Mouse (Mus musculus) liver, postnatal 0 days (tissue): ENCODE measurements at regions not wholly inside any gene's neighbourhood (a gene's known extent, or its start where the extent isn't known, plus 50 kb on each side); places are given as distances from the start of the nearest gene placed in this dataset.
A peak's percentile ranks its signal among the peaks of the same experiment; 100 is the strongest.

ENCODE experiments used
- ATAC-seq: fragments of 200-750 bp; cut with Nextera tagmentation; 2 replicates; pipeline ENCODE4 v1.8.0; 2017; ENCODE audit warnings: mild to moderate bottlenecking, moderate library complexity
- DNase-seq: peaks from one replicate; pipeline ENCODE4 v3.0.0-alpha.2; 2016
- H3K27ac ChIP-seq: fragments of 300-500 bp; sonication (generic); 2 replicates; pipeline ENCODE4 v1.5.1; 2014; ENCODE audit warnings: antibody characterized with exemption, moderate library complexity, mild to moderate bottlenecking, low read depth
- H3K27me3 ChIP-seq: fragments of 300-500 bp; sonication (generic); 2 replicates; pipeline ENCODE4 v1.6.1; 2014; ENCODE audit warnings: low read length, control low read depth, mixed read lengths; ENCODE audit not compliant: insufficient read depth
- H3K36me3 ChIP-seq: fragments of 300-500 bp; sonication (generic); replicated peaks from 2 replicates; pipeline ENCODE4 v1.6.1; 2014; ENCODE audit warnings: mild to moderate bottlenecking, control low read depth, low read length, moderate library complexity, mixed read lengths; ENCODE audit not compliant: insufficient read depth
- H3K4me1 ChIP-seq: fragments of 300-500 bp; sonication (generic); 2 replicates; pipeline ENCODE4 v1.6.1; 2014; ENCODE audit warnings: antibody characterized with exemption, mild to moderate bottlenecking, control low read depth; ENCODE audit not compliant: insufficient read depth
- H3K4me2 ChIP-seq: fragments of 300-500 bp; sonication (generic); 2 replicates; pipeline ENCODE4 v1.6.1; 2014; ENCODE audit warnings: low read depth, mild to moderate bottlenecking, low read length, moderate library complexity, mixed read lengths
- H3K4me3 ChIP-seq: fragments of 300-500 bp; sonication (generic); 2 replicates; pipeline ENCODE4 v1.5.1; 2014; ENCODE audit warnings: low read depth, low read length
- H3K9ac ChIP-seq: fragments of 300-500 bp; sonication (generic); replicated peaks from 2 replicates; pipeline ENCODE4 v1.6.1; 2014; ENCODE audit warnings: mild to moderate bottlenecking, moderate library complexity
- H3K9me3 ChIP-seq: fragments of 300-500 bp; sonication (generic); 2 replicates; pipeline ENCODE4 v1.6.1; 2016; ENCODE audit warnings: mild to moderate bottlenecking, control low read depth, low read length, mixed read lengths
- CTCF ChIP-seq: sonication (generic); IDR thresholded peaks from 2 replicates; pipeline ENCODE4 v1.5.1; 2016; ENCODE audit warnings: antibody characterized with exemption, low read depth
- EP300 ChIP-seq: IDR thresholded peaks from 2 replicates; pipeline ENCODE4 v1.6.1; 2016; ENCODE audit warnings: antibody characterized with exemption, low read depth, mild to moderate bottlenecking
- WGBS: fragments of 180-500 bp; shearing (Covaris S2); extraction: QIAGEN DNeasy Blood & Tissue Kit; methylation state at CpG from one replicate; pipeline ENCODE4 v1.1.7; 2014; ENCODE audit not compliant: insufficient replicate concordance; 5-methylcytosine and 5-hydroxymethylcytosine counted together

- WGBS: 88% methylated on average over 4 of the region's 4 CpGs
- no peak for TF ChIP-seq CTCF
- no peak for TF ChIP-seq EP300
These were observed 75.3 kb upstream of the Sgk1 start for GRCm38 (mm10) chr10:21806716-21807115.

GRCm38 (mm10) chr10:21819686-21820085 lies 62.3 kb upstream of the Sgk1 start:
- WGBS: 71% methylated on average over 3 of the region's 3 CpGs
- peak overlapping the region; percentile 39; the same call in 1 of the 2 replicates for H3K27ac ChIP-seq
- no peak overlapping the region for H3K9ac ChIP-seq
- ATAC-seq (no peak), DNase-seq (no peak)
- H3K4me3 ChIP-seq: no peak overlapping the region
- no peaks in the 10 kb centered on the region for H3K9me3 ChIP-seq
- H3K36me3 ChIP-seq: no peaks in the 10 kb centered on the region
- H3K27me3 ChIP-seq: no peaks in the 10 kb centered on the region
- H3K4me2 ChIP-seq: no peak overlapping the region
- no peaks in the 10 kb centered on the region for H3K4me1 ChIP-seq
- no peak for TF ChIP-seq CTCF

More at GRCm38 (mm10) chr10:21806716-21807115, 75.3 kb upstream of the Sgk1 start:
- DNase-seq (no peak), ATAC-seq (no peak)
- Histone ChIP-seq H3K9me3 (no peaks in the 10 kb centered on the region), H3K36me3 (no peaks in the 10 kb centered on the region), H3K4me1 (no peaks in the 10 kb centered on the region), H3K27me3 (no peaks in the 10 kb centered on the region), H3K4me3 (no peak overlapping the region), H3K9ac (no peak overlapping the region), H3K4me2 (no peak overlapping the region), H3K27ac (no peak overlapping the region)

- TF ChIP-seq EP300: no peak
- TF ChIP-seq CTCF: no peak
- no peaks in the 10 kb centered on the region for H3K36me3 ChIP-seq
- no peak overlapping the region for H3K4me3 ChIP-seq
- WGBS: 38% methylated on average over 5 of the region's 5 CpGs
- no peak overlapping the region for H3K9ac ChIP-seq
- H3K27ac ChIP-seq: no peak overlapping the region
- no peaks in the 10 kb centered on the region for H3K4me1 ChIP-seq
- H3K9me3 ChIP-seq: no peaks in the 10 kb centered on the region
- ATAC-seq: no peak
- H3K27me3 ChIP-seq: no peaks in the 10 kb centered on the region
- no peak overlapping the region for H3K4me2 ChIP-seq
- no peak for DNase-seq
These were observed 60.6 kb upstream of the Sgk1 start for GRCm38 (mm10) chr10:21821421-21821820.

DNA sequence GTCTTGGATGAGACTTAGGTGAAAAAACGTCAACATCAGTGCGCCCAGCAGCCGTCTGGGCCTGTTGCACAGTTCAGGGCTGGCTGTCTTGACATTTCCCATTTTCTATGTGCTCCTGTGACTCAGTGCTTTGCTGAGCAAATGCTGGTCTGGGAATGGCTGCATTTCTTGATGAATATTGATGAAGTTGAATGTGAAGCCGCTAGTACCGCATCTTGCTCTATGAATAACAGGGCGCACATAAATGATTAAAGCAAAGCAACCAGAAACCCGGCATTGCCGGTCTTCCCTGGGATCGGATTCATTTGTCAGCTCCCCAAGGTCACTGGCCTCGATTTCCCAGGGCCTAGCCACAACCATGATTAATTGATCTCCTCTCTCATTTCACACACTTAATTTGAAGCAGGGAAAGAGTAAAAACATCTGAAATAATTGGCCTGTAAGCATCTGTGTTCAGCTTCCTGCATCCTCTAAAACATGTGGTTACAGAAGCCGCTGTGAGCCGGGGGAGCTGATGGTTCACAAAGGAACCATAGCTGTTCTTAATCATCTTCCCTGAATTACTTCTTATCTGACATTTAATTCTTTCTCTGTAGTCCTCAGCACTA lies 57.5 kb upstream of the Sgk1 start:
- DNase-seq (no peak), ATAC-seq (no peak)
- Histone ChIP-seq H3K4me1 (peaks cover 3% of the 10 kb centered on the region; the same call in 1 of the 2 replicates), H3K27me3 (no peaks in the 10 kb centered on the region), H3K4me2 (no peak overlapping the region), H3K4me3 (no peak overlapping the region), H3K36me3 (no peaks in the 10 kb centered on the region), H3K9ac (no peak overlapping the region), H3K9me3 (no peaks in the 10 kb centered on the region), H3K27ac (no peak overlapping the region)
- TF ChIP-seq EP300: no peak
- TF ChIP-seq CTCF: no peak
- 73% methylated on average over 12 of the region's 12 CpGs for WGBS

GRCm38 (mm10) chr10:21826793-21827504 lies 55.0 kb upstream of the Sgk1 start:
- TF ChIP-seq EP300 (no peak), CTCF (no peak)
- Histone ChIP-seq H3K36me3 (no peaks in the 10 kb centered on the region), H3K27me3 (no peaks in the 10 kb centered on the region), H3K9ac (no peak overlapping the region), H3K4me2 (peak overlapping the region; percentile 48), H3K27ac (peak overlapping the region; percentile 81), H3K4me1 (peaks cover 3% of the 10 kb centered on the region; the same call in 1 of the 2 replicates), H3K9me3 (no peaks in the 10 kb centered on the region), H3K4me3 (no peak overlapping the region)
- WGBS: 21% methylated on average over 5 of the region's 5 CpGs
- DNase-seq: no peak
- no peak for ATAC-seq

GRCm38 (mm10) chr10:21827505-21827844 lies 54.5 kb upstream of the Sgk1 start:
- no peak overlapping the region for H3K9ac ChIP-seq
- DNase-seq: no peak
- no peak overlapping the region for H3K4me3 ChIP-seq
- no peak for ATAC-seq
- peak overlapping the region; percentile 81 for H3K27ac ChIP-seq
- no peaks in the 10 kb centered on the region for H3K9me3 ChIP-seq
- no peak for TF ChIP-seq CTCF
- no peak for TF ChIP-seq EP300
- peak overlapping the region; percentile 48; the same call in 1 of the 2 replicates for H3K4me2 ChIP-seq
- H3K27me3 ChIP-seq: no peaks in the 10 kb centered on the region
- 26% methylated on average over 3 of the region's 3 CpGs for WGBS
- H3K36me3 ChIP-seq: no peaks in the 10 kb centered on the region
- peaks cover 3% of the 10 kb centered on the region; the same call in 1 of the 2 replicates for H3K4me1 ChIP-seq
